Comparison of ENCODE assay signal across 11 mouse cellular contexts in genomic region chr5:30914849-30915248, GRCm38 (mm10). TPM values are rescaled to one million over a fixed set of nuclear protein-coding genes. Genes with fewer than 3 reads are reported as not detected.
DNase-seq lines count a peak whose midpoint lies in the region; ATAC-seq and TF ChIP-seq lines count a peak whose summit lies in the region.
"Had no signal": no experiment of that assay in that cellular context is flagged by ENCODE, and none has a peak within 500 bp of the region (broad histone marks: within the 10 kb centered on the region; RNA-seq: fewer than 3 reads in every experiment).

No protein-coding gene starts in this region.

- intact Hi-C loops in left cerebral cortex, postnatal 14 days (cut with DNase I): loop anchor here (5.0 to 10.0 kb wide), 2 partner anchors 108 to 200 kb away; partner anchors contain the start of gene Dpysl5

- TF ChIP-seq CTCF in liver, adult 2 months (IDR thresholded peaks at IDR 0.05; ENCODE audit: low read depth, low read length): no peak

- no peak for DNase-seq in liver, adult 2 months (ENCODE audit: extremely low read depth, low read depth, low spot score)
- no peak for DNase-seq in liver
- no peak for DNase-seq in urinary bladder, postnatal 14 days (ENCODE audit: low spot score)
- no peak for DNase-seq in gastrocnemius, adult 8-10 months (ENCODE audit: low spot score in 2 of 2)
- DNase-seq in left cerebral cortex, postnatal 14 days (ENCODE audit: low spot score in 2 of 2): no peak
- DNase-seq: cerebellum, postnatal 10 days; kidney, postnatal 14 days had no signal

- no peak for ATAC-seq in embryonic facial prominence, embryonic 13.5 days (ENCODE audit: insufficient number of reproducible peaks, insufficient read depth, low FRiP score, low TSS enrichment, low read depth)
- no peak for ATAC-seq in heart, embryonic 16.5 days (replicated peaks; ENCODE audit: extremely low read depth, insufficient read depth, low FRiP score)
- ATAC-seq in liver, embryonic 15.5 days (ENCODE audit: insufficient read depth): no peak
- ATAC-seq: Patski had no signal

- H3K27me3 ChIP-seq in liver, adult 2 months (ENCODE audit: control insufficient read depth, insufficient read depth, low read length): no peaks in the 10 kb centered on the region
- H3K27me3 ChIP-seq in embryonic facial prominence, embryonic 13.5 days: no peaks in the 10 kb centered on the region
- no peaks in the 10 kb centered on the region for H3K27me3 ChIP-seq in heart, embryonic 16.5 days (ENCODE audit: control insufficient read depth, insufficient read depth, low read length)
- H3K27me3 ChIP-seq in liver, embryonic 15.5 days: no peaks in the 10 kb centered on the region
- H3K27me3 ChIP-seq: Patski had no signal

- peak overlapping the region; percentile 49 for H3K4me3 ChIP-seq in liver, adult 2 months (ENCODE audit: insufficient read depth, low read depth, low read length)
- H3K4me3 ChIP-seq in embryonic facial prominence, embryonic 13.5 days: peak overlapping the region; percentile 68
- peak overlapping the region; percentile 59 for H3K4me3 ChIP-seq in heart, embryonic 16.5 days (ENCODE audit: low read length)
- H3K4me3 ChIP-seq in liver, embryonic 15.5 days (replicated peaks): peak overlapping the region; percentile 45

- no peaks in the 10 kb centered on the region for H3K36me3 ChIP-seq in liver, adult 2 months (ENCODE audit: control insufficient read depth, insufficient read depth, low read length)
- peaks cover 33% of the 10 kb centered on the region for H3K36me3 ChIP-seq in embryonic facial prominence, embryonic 13.5 days
- peaks cover 5% of the 10 kb centered on the region for H3K36me3 ChIP-seq in heart, embryonic 16.5 days (ENCODE audit: control insufficient read depth, insufficient read depth)
- H3K36me3 ChIP-seq in liver, embryonic 15.5 days (replicated peaks): peaks cover 28% of the 10 kb centered on the region

- H3K9me3 ChIP-seq in embryonic facial prominence, embryonic 13.5 days: no peaks in the 10 kb centered on the region
- H3K9me3 ChIP-seq in heart, embryonic 16.5 days (replicated peaks; ENCODE audit: control insufficient read depth, low read length): no peaks in the 10 kb centered on the region
- H3K9me3 ChIP-seq in liver, embryonic 15.5 days (replicated peaks): no peaks in the 10 kb centered on the region

- peak overlapping the region; percentile 8 for H3K9ac ChIP-seq in liver, adult 2 months (ENCODE audit: low read depth, low read length)
- H3K9ac ChIP-seq in embryonic facial prominence, embryonic 13.5 days: peak overlapping the region; percentile 88
- H3K9ac ChIP-seq in heart, embryonic 16.5 days (ENCODE audit: low read length): peak overlapping the region; percentile 78
- peak overlapping the region; percentile 31 for H3K9ac ChIP-seq in liver, embryonic 15.5 days

- peak overlapping the region; percentile 95 for H3K4me2 ChIP-seq in embryonic facial prominence, embryonic 13.5 days
- peak overlapping the region; percentile 73 for H3K4me2 ChIP-seq in heart, embryonic 16.5 days (ENCODE audit: low read depth, low read length)
- peak overlapping the region; percentile 65 for H3K4me2 ChIP-seq in liver, embryonic 15.5 days

- 71% methylated on average over 6 of the region's 6 CpGs for WGBS in liver, adult 2 months
- 33% methylated on average over 6 of the region's 6 CpGs for WGBS in embryonic facial prominence, embryonic 13.5 days
- WGBS in heart, embryonic 16.5 days: 47% methylated on average over 6 of the region's 6 CpGs
- WGBS in liver, embryonic 15.5 days (ENCODE audit: insufficient replicate concordance): 26% methylated on average over 6 of the region's 6 CpGs

- no peak for TF ChIP-seq POLR2A in liver, adult 2 months (IDR thresholded peaks at IDR 0.05; ENCODE audit: extremely low read depth, insufficient read depth, low read length)

- peak overlapping the region; percentile 71 for H3K27ac ChIP-seq in liver, adult 2 months (replicated peaks; ENCODE audit: insufficient read depth, low read depth, low read length)
- H3K27ac ChIP-seq in embryonic facial prominence, embryonic 13.5 days: peak overlapping the region; percentile 99
- peak overlapping the region; percentile 96 for H3K27ac ChIP-seq in heart, embryonic 16.5 days (ENCODE audit: low read length)
- H3K27ac ChIP-seq in liver, embryonic 15.5 days (replicated peaks): peak overlapping the region; percentile 77

- H3K79me2 ChIP-seq in liver, adult 2 months (ENCODE audit: control insufficient read depth, insufficient read depth, low read length): no peaks in the 10 kb centered on the region

- H3K4me1 ChIP-seq in liver, adult 2 months (ENCODE audit: control insufficient read depth, insufficient read depth, low read length): peaks cover 21% of the 10 kb centered on the region
- H3K4me1 ChIP-seq in embryonic facial prominence, embryonic 13.5 days: peaks cover 87% of the 10 kb centered on the region
- peaks cover 32% of the 10 kb centered on the region for H3K4me1 ChIP-seq in heart, embryonic 16.5 days (ENCODE audit: control insufficient read depth, insufficient read depth, low read length)
- peaks cover 84% of the 10 kb centered on the region for H3K4me1 ChIP-seq in liver, embryonic 15.5 days (replicated peaks)

RNA-seq across cellular contexts. Expression of gene Emilin1, which starts 1.6 kb away (rescaled TPM):
- total RNA-seq in liver, adult 2 months (2014; rRNA removed): 17.6 and 17.8 TPM in 2 replicates
- polyA plus RNA-seq in liver, adult 2 months (2012; rRNA removed): 27.8 and 31.5 TPM in 2 replicates
- 199 and 251 TPM in 2 replicates for polyA plus RNA-seq in embryonic facial prominence, embryonic 13.5 days (2015; fragmentation: Nextera tagmentation; extraction: Ambion mirVana)
- polyA plus RNA-seq in heart, embryonic 16.5 days (2015; fragmentation: Nextera tagmentation; extraction: Ambion mirVana): 145 and 157 TPM in 2 replicates
- polyA plus RNA-seq in liver, embryonic 15.5 days (2015; fragmentation: Nextera tagmentation; extraction: Ambion mirVana): 37.6 and 46.8 TPM in 2 replicates
- 1 to 10 TPM; 1.7 to 3.0 (median 2.8) TPM for total RNA-seq in gastrocnemius, adult 8-10 months (2022)
- total RNA-seq in left cerebral cortex, postnatal 14 days (2021): 1 to 10 TPM; 4.5 to 4.9 TPM

RNA-seq across cellular contexts. Expression of gene Khk, which starts 6.4 kb away (rescaled TPM):
- 288 and 405 TPM in 2 replicates for total RNA-seq in liver, adult 2 months (2014; rRNA removed)
- 650 and 735 TPM in 2 replicates for polyA plus RNA-seq in liver, adult 2 months (2012; rRNA removed)
- 17.4 and 17.8 TPM in 2 replicates for polyA plus RNA-seq in embryonic facial prominence, embryonic 13.5 days (2015; fragmentation: Nextera tagmentation; extraction: Ambion mirVana)
- polyA plus RNA-seq in heart, embryonic 16.5 days (2015; fragmentation: Nextera tagmentation; extraction: Ambion mirVana): 12.9 and 15.0 TPM in 2 replicates
- polyA plus RNA-seq in liver, embryonic 15.5 days (2015; fragmentation: Nextera tagmentation; extraction: Ambion mirVana): 33.1 and 35.9 TPM in 2 replicates
- 10 to 100 TPM; 35.7 to 40.5 (median 38.2) TPM for total RNA-seq in gastrocnemius, adult 8-10 months (2022)
- 1 to 10 TPM; 8.3 to 9.1 TPM for total RNA-seq in left cerebral cortex, postnatal 14 days (2021)

RNA-seq across cellular contexts. Expression of gene Ost4, which starts 7.3 kb away (rescaled TPM):
- 76.2 and 88.6 TPM in 2 replicates for total RNA-seq in liver, adult 2 months (2014; rRNA removed)
- 167 and 196 TPM in 2 replicates for polyA plus RNA-seq in liver, adult 2 months (2012; rRNA removed)
- polyA plus RNA-seq in embryonic facial prominence, embryonic 13.5 days (2015; fragmentation: Nextera tagmentation; extraction: Ambion mirVana): 415 and 422 TPM in 2 replicates
- polyA plus RNA-seq in heart, embryonic 16.5 days (2015; fragmentation: Nextera tagmentation; extraction: Ambion mirVana): 349 and 355 TPM in 2 replicates
- polyA plus RNA-seq in liver, embryonic 15.5 days (2015; fragmentation: Nextera tagmentation; extraction: Ambion mirVana): 312 and 329 TPM in 2 replicates
- total RNA-seq in gastrocnemius, adult 8-10 months (2022): 100 to 1,000 TPM in 2 of 4 experiments, 10 to 100 TPM in 2; 96.6 to 117 (median 105) TPM
- 100 to 1,000 TPM in 1 of 2 experiments, 10 to 100 TPM in 1; 96.8 to 101 TPM for total RNA-seq in left cerebral cortex, postnatal 14 days (2021)

RNA-seq across cellular contexts. Expression of gene Agbl5, which starts 26.4 kb away (rescaled TPM):
- total RNA-seq in liver, adult 2 months (2014; rRNA removed): 2.7 and 4.6 TPM in 2 replicates
- polyA plus RNA-seq in liver, adult 2 months (2012; rRNA removed): 4.3 and 7.5 TPM in 2 replicates
- polyA plus RNA-seq in embryonic facial prominence, embryonic 13.5 days (2015; fragmentation: Nextera tagmentation; extraction: Ambion mirVana): 28.6 and 32.8 TPM in 2 replicates
- 10.8 and 11.8 TPM in 2 replicates for polyA plus RNA-seq in heart, embryonic 16.5 days (2015; fragmentation: Nextera tagmentation; extraction: Ambion mirVana)
- polyA plus RNA-seq in liver, embryonic 15.5 days (2015; fragmentation: Nextera tagmentation; extraction: Ambion mirVana): 4.8 and 5.7 TPM in 2 replicates
- 1 to 10 TPM; 2.7 to 5.6 (median 3.2) TPM for total RNA-seq in gastrocnemius, adult 8-10 months (2022)
- total RNA-seq in left cerebral cortex, postnatal 14 days (2021): 10 to 100 TPM; 14.7 to 16.5 TPM

RNA-seq across cellular contexts. Expression of gene Cgref1, which starts 30.5 kb away (rescaled TPM):
- 0.60 and 0.74 TPM in 2 replicates for total RNA-seq in liver, adult 2 months (2014; rRNA removed)
- 0.28 and 0.34 TPM in 2 replicates for polyA plus RNA-seq in liver, adult 2 months (2012; rRNA removed)
- 8.2 and 11.5 TPM in 2 replicates for polyA plus RNA-seq in embryonic facial prominence, embryonic 13.5 days (2015; fragmentation: Nextera tagmentation; extraction: Ambion mirVana)
- 2.6 and 2.7 TPM in 2 replicates for polyA plus RNA-seq in heart, embryonic 16.5 days (2015; fragmentation: Nextera tagmentation; extraction: Ambion mirVana)
- 4.0 and 4.5 TPM in 2 replicates for polyA plus RNA-seq in liver, embryonic 15.5 days (2015; fragmentation: Nextera tagmentation; extraction: Ambion mirVana)
- 1 to 10 TPM; 2.2 to 4.9 (median 3.3) TPM for total RNA-seq in gastrocnemius, adult 8-10 months (2022)
- 10 to 100 TPM; 33.2 to 35.3 TPM for total RNA-seq in left cerebral cortex, postnatal 14 days (2021)

Comparison
In these comparisons a context has a peak if more than half of its experiments do, and no peak if none do; other contexts are left out.
1. RNA of gene Khk, which starts 6.4 kb away (polyA plus RNA-seq): 650 to 735 TPM in liver, adult 2 months; 33.1 to 35.9 TPM in liver, embryonic 15.5 days, 17.4 to 17.8 TPM in embryonic facial prominence, embryonic 13.5 days and 12.9 to 15.0 TPM in heart, embryonic 16.5 days; every median in the first group is over 10 times any median in the second.
2. H3K9ac ChIP-seq: peak in every context shown above with its lines; median percentile 88 in embryonic facial prominence, embryonic 13.5 days; 78 in heart, embryonic 16.5 days; 31 in liver, embryonic 15.5 days; 8 in liver, adult 2 months.
3. Peak in every context shown above with its lines, with median percentiles within 50 percentile points of each other: H3K27ac ChIP-seq, H3K4me3 ChIP-seq and H3K4me2 ChIP-seq.